Mouse (Mus musculus) limb, embryonic 14.5 days (tissue): Measurements from ENCODE around the gene Limk2. TPM values are rescaled to one million over a fixed set of nuclear protein-coding genes. Genes with fewer than 3 reads are reported as not detected.
A peak's percentile ranks its signal among the peaks of the same experiment; 100 is the strongest.

Experiments used
- ATAC-seq: fragments of 200-750 bp; cut with Nextera tagmentation; 2 replicates; pipeline ENCODE4 v1.8.0; 2017; ENCODE audit warnings: low read depth, moderate number of reproducible peaks, moderate TSS enrichment; ENCODE audit not compliant: low FRiP score
- DNase-seq: peaks from one replicate; pipeline ENCODE4 v3.0.0-alpha.2; 2015; ENCODE audit warnings: low spot score
- H3K27ac ChIP-seq: fragments of 300-500 bp; sonication (generic); replicated peaks from 2 replicates; pipeline ENCODE4 v1.5.1; 2014; ENCODE audit warnings: low read depth, mild to moderate bottlenecking, low read length, moderate library complexity, mixed read lengths
- H3K27me3 ChIP-seq: fragments of 300-500 bp; sonication (generic); 2 replicates; pipeline ENCODE4 v1.6.1; 2014; ENCODE audit warnings: low read length, mixed read lengths; ENCODE audit not compliant: control insufficient read depth, insufficient read depth
- H3K36me3 ChIP-seq: fragments of 300-500 bp; sonication (generic); 2 replicates; pipeline ENCODE4 v1.6.1; 2014; ENCODE audit warnings: mild to moderate bottlenecking, low read length, moderate library complexity, mixed read lengths; ENCODE audit not compliant: control insufficient read depth, insufficient read depth
- H3K4me1 ChIP-seq: fragments of 300-500 bp; sonication (generic); 2 replicates; pipeline ENCODE4 v1.6.1; 2014; ENCODE audit warnings: antibody characterized with exemption, low read length, mixed read lengths; ENCODE audit not compliant: control insufficient read depth, insufficient read depth
- H3K4me2 ChIP-seq: fragments of 300-500 bp; sonication (generic); replicated peaks from 2 replicates; pipeline ENCODE4 v1.6.1; 2014; ENCODE audit warnings: low read depth, mild to moderate bottlenecking, low read length, moderate library complexity; ENCODE audit not compliant: severe bottlenecking
- H3K4me3 ChIP-seq: fragments of 300-500 bp; sonication (generic); replicated peaks from 2 replicates; pipeline ENCODE4 v1.5.1; 2014; ENCODE audit warnings: low read length
- H3K9ac ChIP-seq: fragments of 300-500 bp; sonication (generic); 2 replicates; pipeline ENCODE4 v1.6.1; 2014; ENCODE audit warnings: mild to moderate bottlenecking, low read depth, low read length, moderate library complexity; ENCODE audit not compliant: severe bottlenecking
- H3K9me3 ChIP-seq: fragments of 300-500 bp; sonication (generic); 2 replicates; pipeline ENCODE4 v1.6.1; 2016; ENCODE audit warnings: low read length; ENCODE audit not compliant: control insufficient read depth
- POLR2A ChIP-seq: fragments of 200-500 bp; IDR thresholded peaks from 2 replicates; pipeline ENCODE4 v1.8.0; 2012; ENCODE audit warnings: inconsistent platforms, mild to moderate bottlenecking, moderate library complexity, borderline replicate concordance; ENCODE audit not compliant: insufficient read depth, insufficient read length; ENCODE audit errors: extremely low read depth
- WGBS: fragments of 180-500 bp; shearing (Covaris S2); extraction: QIAGEN DNeasy Blood & Tissue Kit; methylation state at CpG from one replicate; pipeline ENCODE4 v1.1.7; 2014; 5-methylcytosine and 5-hydroxymethylcytosine counted together
- polyA plus RNA-seq, 2 experiments: library from polyadenylated mRNA; depleted of rRNA in 1 of 2; stranded (reverse) in 1 of 2; unstranded in 1 of 2; fragments of >200 nt; fragmentation: Nextera tagmentation in 1 of 2; extraction: Ambion mirVana in 1 of 2; gene quantifications; 2 replicates each; pipeline versions ENCODE4 v1.2.1 to v1.2.3; 2012 to 2014

Limk2 gene
- polyA plus RNA-seq, 2 experiments = 91.1 to 93.5 TPM

DNA sequence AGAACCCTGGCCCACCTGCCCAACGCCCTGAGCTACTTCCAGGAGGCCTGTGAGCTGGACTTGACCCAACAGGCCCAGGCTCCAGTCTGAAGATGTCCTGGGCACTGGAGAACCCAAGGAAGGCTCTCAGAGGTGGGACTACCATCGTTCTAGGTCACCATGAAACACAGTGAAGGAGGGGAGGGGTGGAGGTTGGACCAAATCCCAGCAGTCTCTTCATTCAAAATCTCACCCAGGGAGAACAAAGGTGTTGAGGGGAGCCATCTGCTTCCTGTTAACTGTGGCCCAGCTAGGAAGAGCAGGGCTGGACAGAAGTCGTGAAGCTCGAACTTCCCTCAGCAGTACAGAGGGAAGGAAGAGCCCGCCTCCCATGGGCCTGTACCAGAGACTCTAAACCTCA, 19.0 kb downstream of the Limk2 start:
- ATAC-seq (no peak), DNase-seq (no peak)
- no peak overlapping the region for H3K27ac ChIP-seq
- no peak for TF ChIP-seq POLR2A
- 48% methylated on average over 5 of the region's 5 CpGs for WGBS
- H3K36me3 ChIP-seq = no peaks in the 10 kb centered on the region; the same call in 1 of the 2 replicates
- H3K4me2 ChIP-seq = no peak overlapping the region
- H3K4me1 ChIP-seq = peaks cover 12% of the 10 kb centered on the region
- H3K4me3 ChIP-seq = no peak overlapping the region
- H3K9me3 ChIP-seq = no peaks in the 10 kb centered on the region
- no peaks in the 10 kb centered on the region for H3K27me3 ChIP-seq
- no peak overlapping the region for H3K9ac ChIP-seq

DNA sequence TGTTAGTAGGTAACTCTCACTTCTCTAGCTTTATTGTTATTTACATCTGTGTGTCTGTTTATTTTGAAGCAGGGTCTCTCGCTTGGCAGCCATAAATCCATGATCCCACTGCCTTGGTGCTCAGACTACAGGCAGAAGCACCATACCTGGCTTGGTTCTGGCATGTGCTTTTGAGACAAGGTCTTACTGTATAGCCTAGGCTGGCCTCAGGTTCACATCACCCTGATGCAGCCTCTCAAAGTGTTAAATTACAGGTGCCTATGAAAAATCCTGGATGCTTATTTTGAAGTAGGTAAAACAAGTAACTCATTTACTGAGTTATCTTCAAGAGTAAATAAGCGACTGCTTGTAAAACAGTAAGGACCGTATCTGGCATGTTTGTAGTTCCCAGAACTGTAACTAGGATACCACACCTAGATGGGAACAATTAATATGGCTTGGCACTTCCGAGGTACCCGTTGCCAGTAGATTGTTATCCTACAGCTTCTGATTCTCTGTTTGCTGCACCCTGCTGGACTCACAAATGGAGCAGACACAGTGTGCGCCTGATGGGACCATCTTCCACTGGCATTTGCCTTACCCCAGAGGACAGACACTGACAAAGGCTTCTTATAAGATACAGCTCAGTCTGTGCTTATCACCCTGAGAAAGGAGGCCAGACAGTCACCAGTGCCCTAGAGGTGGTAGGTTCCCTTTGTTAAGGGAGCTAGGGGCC, 21.4 kb downstream of the Limk2 start:
- no peaks in the 10 kb centered on the region for H3K9me3 ChIP-seq
- no peak overlapping the region for H3K27ac ChIP-seq
- H3K4me1 ChIP-seq = peaks cover 3% of the 10 kb centered on the region; the same call in 1 of the 2 replicates
- DNase-seq = no peak
- no peak for ATAC-seq
- H3K27me3 ChIP-seq = no peaks in the 10 kb centered on the region
- no peak for TF ChIP-seq POLR2A
- no peak overlapping the region for H3K9ac ChIP-seq
- H3K36me3 ChIP-seq = 0 out of 2 replicates have a peak, but pooled peaks cover 3% of the 10 kb centered on the region
- H3K4me2 ChIP-seq = no peak overlapping the region
- 80% methylated on average over 6 of the region's 6 CpGs for WGBS
- no peak overlapping the region for H3K4me3 ChIP-seq

DNA sequence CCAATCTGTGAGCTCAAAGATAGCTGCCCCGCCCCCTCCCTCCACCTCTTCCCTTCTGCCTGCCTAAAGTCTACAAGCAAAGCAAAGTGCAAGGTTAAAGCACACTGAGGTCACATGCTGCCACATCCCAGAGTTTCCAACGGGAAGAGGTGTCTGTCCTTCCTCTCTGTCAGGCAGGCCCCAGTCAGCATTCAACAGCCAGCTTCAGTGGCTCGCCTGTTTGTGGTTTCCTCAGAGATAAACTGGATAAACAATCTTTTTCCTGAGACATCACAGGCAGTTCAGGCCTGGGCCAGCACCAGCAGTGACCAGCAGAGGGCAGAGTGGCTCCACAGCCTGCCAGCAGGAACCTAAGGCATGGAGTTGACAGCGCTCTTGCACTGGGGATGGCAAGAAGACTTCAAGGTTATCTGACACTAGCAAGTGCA, 22.0 kb downstream of the Limk2 start:
- Histone ChIP-seq H3K4me2 (no peak overlapping the region), H3K4me1 (no peaks in the 10 kb centered on the region), H3K9me3 (no peaks in the 10 kb centered on the region), H3K9ac (no peak overlapping the region), H3K27me3 (no peaks in the 10 kb centered on the region), H3K4me3 (no peak overlapping the region), H3K27ac (no peak overlapping the region), H3K36me3 (peaks cover 3% of the 10 kb centered on the region; the same call in 1 of the 2 replicates)
- ATAC-seq (peak; percentile 72), DNase-seq (peak; percentile 42)
- no peak for TF ChIP-seq POLR2A
- 27% methylated on average over 4 of the region's 4 CpGs for WGBS

DNA sequence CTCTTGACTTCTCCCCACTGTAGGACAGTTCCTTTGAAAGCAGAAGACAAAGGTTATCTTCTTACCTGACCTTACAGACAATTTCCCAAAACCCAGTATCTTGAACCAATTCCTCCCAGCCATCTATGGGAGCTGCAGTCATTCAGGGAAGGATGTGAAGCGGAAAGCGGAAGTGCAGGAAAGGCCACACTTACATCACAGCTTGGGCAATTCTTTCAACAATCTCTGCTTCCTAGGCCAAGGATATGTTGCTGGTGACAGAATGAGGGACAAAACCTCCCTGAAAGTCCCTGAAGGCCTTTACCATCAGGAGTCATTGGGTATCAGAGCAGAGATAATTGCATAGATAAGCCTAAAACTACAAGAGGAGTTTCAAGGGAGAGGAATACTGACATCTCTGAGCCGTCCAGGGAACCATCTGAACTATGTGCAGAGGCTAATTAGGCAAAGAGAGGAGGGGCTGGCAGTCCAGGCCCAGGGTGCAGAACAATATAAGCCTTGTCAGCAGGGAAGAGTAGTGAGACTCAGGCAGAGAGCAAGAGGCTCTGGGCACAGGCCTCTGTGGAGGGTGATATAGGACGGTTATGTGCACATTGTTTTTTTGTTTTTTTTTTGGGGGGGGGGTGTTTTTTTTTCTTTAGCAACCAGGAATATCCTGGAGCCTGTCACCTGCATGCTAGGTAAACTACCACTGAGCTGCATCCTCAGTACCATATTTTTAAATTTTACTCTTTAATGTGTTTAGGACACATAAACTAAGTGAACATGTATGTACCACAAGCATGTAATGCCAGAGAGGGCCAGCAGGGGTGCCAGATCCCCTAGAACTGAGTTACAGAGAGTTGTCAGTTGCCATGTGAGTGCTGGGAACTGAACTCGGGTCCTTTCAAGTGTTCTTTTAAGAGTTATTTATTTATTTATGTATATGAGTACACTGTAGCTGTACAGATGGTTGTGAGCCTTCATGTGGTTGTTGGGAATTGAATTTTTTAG, 26.1 kb downstream of the Limk2 start:
- Histone ChIP-seq H3K4me2 (no peak overlapping the region), H3K9me3 (no peaks in the 10 kb centered on the region), H3K27ac (no peak overlapping the region), H3K27me3 (no peaks in the 10 kb centered on the region), H3K4me3 (no peak overlapping the region), H3K9ac (no peak overlapping the region), H3K36me3 (peaks cover 3% of the 10 kb centered on the region; the same call in 1 of the 2 replicates), H3K4me1 (no peaks in the 10 kb centered on the region)
- no peak for TF ChIP-seq POLR2A
- ATAC-seq (no peak), DNase-seq (no peak)
- 85% methylated on average over 5 of the region's 5 CpGs for WGBS

DNA sequence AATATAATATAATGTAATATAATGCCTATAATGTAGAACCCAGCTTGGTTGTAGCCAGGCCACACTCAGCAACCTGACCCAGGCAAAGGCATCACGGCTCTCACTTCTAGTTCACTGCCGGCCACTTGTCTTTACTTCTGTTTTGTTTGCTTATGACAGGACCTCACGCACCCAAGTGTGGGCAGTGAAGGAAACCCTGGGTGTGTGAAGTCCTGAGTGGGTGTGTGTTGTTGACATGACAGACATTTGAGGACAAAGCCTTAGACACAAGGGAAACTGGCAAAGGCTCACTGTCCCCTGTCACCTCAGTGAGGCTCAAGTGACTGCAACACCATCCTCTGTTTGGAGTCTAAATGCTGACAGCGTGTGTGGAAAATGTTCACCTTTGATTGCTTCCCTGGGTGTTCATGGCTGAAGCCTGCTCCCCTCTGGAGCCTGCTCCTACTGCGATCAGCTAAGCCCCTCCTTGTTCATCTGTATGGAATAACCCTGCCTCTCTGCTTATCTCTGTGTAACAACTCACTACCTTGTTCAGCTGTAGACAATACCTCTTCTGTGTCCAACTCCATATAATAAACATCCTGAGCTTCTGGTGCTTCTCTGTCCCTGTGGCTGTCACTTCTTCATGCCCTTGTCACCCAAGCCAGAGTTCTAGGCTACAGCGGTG, 27.7 kb downstream of the Limk2 start:
- H3K9me3 ChIP-seq = no peaks in the 10 kb centered on the region
- no peak overlapping the region for H3K4me3 ChIP-seq
- TF ChIP-seq POLR2A = no peak
- no peak overlapping the region for H3K27ac ChIP-seq
- no peak overlapping the region for H3K9ac ChIP-seq
- WGBS = 88% methylated on average over 6 of the region's 6 CpGs
- H3K27me3 ChIP-seq = no peaks in the 10 kb centered on the region
- DNase-seq = no peak
- no peaks in the 10 kb centered on the region for H3K4me1 ChIP-seq
- no peak overlapping the region for H3K4me2 ChIP-seq
- H3K36me3 ChIP-seq = peaks cover 3% of the 10 kb centered on the region; the same call in 1 of the 2 replicates
- ATAC-seq = no peak
